Mouse (Mus musculus): ENCODE results near the gene Rnf19b. TPM values are rescaled to one million over a fixed set of nuclear protein-coding genes. Genes with fewer than 3 reads are reported as not detected.
A peak's percentile ranks its signal among the peaks of the same experiment; 100 is the strongest.

The Rnf19b gene
- total RNA-seq, 2 experiments from 2014 or later, result 41.1 to 45.6 TPM

GRCm38 (mm10) chr4:129117720-129118510, 59.8 kb downstream of the Rnf19b start:
- no peak for DNase-seq

DNA sequence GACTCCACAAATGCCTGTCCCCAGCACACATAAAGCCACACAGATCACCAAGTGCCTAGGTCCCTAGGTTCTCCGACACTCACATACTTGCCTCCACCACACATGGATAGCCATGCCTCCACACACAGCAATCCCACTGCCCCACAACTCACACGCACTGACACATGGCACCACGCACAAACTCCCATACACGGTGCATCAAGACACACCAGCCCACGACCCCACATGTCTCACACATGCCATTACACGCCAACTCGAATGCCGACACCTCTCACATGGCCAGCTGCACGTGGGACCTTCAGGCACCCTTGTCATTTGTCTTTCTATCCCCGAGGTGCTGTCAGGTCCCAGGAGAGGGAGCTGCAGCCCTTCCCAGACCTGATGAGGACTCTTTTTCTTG, 61.6 kb downstream of the Rnf19b start:
- DNase-seq, result no peak

- DNase-seq, result peak; percentile 84 to 88
These were observed 62.7 kb downstream of the Rnf19b start for GRCm38 (mm10) chr4:129120520-129121445.

DNA sequence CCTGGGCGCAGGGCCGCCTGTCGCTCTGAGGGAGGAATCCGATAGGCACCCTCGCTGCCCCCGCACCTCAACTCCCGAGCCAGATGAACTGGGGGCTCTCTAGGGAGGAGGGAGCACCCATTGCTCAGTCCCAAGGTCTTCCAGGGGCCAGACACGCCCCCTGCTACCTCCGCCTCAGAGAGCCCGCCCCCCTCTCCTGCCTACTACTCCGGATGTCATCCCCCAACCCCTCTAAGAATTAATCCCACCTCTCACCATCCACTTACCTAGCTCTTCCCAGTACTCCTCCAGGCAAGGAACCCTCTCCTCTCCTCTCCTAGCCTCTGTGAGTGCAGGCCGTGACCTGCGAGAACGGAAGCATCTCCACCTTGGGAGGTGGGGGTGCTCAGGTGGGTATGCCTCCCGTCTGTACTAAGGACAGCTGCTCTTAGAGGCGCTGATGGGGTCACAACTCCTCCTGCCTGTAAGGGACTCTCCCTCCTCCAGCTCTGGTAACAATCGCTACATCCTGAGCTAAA, 63.6 kb downstream of the Rnf19b start, which contains the start of gene Hpca:
Gene Hpca, minus strand, starts transcription at position 468 of the 518 bp plus-strand sequence.
- no peak for DNase-seq

DNA sequence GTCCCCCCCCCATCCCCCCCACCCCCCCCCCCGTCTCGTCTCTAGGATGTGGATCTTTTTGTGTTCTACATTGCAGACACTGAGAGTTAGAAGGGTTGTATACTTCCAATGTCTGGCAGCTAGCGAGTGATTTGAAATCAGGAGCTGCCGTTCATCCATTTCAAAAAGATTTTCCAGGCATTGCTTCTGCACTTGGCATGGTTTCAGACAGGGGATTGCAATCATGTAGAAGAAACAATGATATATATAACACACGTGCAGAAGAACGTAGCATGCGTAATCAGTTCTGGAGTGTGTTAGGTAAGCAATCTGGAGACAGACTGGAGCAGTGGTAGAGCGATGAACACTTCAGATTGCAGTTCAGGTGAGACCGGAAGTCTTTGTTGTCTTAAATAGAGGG, 64.0 kb downstream of the Rnf19b start:
- no peak for DNase-seq

- no peak for DNase-seq
These were observed 64.6 kb downstream of the Rnf19b start for GRCm38 (mm10) chr4:129122719-129123118.

- peak in 1 of 2 experiments; percentile 28 for DNase-seq
These were observed 66.6 kb downstream of the Rnf19b start for GRCm38 (mm10) chr4:129124652-129125146.

DNA sequence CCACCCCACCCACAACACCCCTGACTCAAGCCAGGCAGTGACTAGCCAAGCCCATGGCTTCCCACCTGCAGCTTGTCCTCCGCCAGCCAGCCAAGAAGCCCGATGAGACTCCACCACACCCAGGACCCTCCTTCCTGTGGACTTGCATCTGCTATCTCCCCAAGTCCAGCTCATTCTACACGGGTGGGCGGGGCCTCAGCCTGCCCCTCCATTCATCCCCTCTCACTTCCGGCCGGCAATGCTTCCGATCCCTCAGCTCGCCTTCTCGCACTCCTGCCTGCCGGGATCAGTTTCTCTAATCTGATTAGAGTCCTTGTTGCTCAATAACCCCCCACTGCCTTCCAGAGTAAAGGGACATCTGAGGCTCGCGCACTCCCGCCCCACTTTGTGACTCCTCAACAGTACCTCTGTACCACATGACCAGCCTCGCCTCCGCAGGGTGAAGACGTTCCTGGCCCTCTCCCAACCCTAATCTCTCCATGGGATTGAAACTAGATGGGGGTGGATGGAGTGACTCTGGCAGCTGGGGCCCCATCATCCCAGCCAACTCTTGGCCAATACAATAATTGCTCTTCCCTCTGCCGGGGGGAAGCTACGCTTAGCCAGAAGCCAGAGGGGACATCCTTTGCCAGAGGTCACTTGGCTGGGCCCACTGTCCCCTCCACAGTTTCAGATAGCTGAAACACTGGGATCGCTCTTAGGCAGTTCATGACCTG, 67.8 kb downstream of the Rnf19b start:
- peak in 1 of 2 experiments; percentile 46 for DNase-seq

DNA sequence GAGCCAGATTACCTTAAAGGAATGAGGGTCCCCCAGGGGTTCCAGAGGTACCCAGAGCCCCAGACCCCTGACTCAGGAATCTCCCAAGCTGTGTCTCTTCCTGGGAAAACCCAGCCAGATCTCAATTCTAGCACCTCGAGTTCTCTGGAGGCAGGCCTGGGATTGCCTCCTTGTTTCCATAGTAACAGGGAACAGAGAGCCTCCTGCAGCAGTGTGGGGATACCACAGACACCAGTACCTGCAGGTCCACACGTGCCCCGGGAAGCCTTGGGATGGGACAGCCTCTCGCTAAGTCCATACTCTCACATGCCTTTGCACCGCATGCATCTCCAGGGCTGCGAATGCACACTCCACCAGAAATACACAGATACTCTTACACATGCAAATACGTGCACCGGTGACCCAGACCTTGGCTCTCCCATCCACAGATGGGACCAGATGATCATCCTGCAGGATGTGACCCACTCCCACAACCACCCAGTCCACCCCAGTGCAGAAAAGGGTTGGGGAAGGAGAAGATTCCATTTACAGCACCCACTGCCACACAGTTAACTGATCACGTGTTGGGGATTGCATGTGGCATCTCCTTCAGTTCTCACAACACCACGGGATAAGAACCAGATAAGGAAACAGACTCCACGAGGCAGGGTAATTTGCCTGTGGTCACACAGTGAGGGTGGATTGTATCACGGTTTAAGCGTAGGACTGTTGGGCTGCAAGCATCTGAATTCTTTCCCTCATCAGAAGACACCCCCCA, 70.7 kb downstream of the Rnf19b start:
- no peak for DNase-seq

- DNase-seq, result no peak
These were observed 71.3 kb downstream of the Rnf19b start for GRCm38 (mm10) chr4:129129387-129129786.

DNA sequence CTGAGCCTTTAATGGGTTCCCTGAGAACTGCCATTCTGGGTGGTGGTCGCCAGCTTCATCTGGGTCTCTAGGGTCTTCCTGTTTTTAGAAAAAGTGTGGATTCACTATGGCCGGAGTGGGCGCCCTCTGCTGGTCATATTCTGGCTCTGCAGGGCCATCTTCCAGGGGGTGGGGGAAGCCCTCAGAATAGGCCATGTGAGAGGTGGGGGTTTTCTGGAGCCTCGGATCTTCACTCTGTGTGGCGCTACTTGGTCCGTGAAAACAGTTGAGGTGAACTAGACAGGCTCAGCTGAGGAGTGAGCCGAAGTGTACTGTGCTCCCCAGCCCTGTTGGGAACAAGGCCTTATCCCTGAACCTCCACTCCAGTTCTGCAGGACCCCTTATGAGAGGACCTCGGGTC, 72.1 kb downstream of the Rnf19b start:
- DNase-seq, result peak; percentile 40 to 63

DNA sequence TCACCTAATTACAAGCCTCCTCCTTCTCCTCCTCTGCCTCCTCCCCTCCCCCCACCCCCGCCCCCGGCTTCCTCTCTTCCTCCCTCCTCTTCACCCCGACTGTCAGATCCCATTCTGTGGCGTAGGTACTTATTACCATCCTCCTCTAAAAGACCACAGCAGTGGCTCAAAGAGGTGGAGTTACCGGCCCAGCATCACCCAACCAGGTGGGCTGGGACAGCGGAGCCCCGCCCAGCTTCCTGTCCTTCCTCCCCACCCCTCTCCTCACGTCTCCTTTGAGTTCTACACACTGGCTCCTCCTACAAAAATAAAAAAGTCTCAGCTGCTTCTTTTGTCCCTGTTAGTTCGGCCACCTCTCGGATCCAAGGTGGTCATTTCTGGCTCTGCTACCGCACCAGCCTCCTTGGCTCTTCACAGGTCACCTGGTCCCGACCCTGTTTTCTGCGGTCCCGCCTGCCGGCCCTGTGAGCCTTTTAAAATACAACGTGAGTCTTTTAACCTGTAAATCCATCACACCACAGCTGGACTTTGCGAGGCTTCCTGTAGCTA, 72.8 kb downstream of the Rnf19b start:
- no peak for DNase-seq

GRCm38 (mm10) chr4:129134799-129135585, 76.9 kb downstream of the Rnf19b start:
- DNase-seq, result peak; percentile 78 to 84

Other genes with a start within 250 kb of the Rnf19b start
- 10 to 100 TPM in 1 of 2 experiments, 1 to 10 TPM in 1; 8.1 to 12.0 TPM for gene Trim62, start 174.7 kb upstream of the Rnf19b start, total RNA-seq (2021)
- gene Azin2, start 95.8 kb upstream of the Rnf19b start, total RNA-seq (2021), result 10 to 100 TPM; 51.6 to 70.4 TPM
- gene Ak2, start 66.3 kb upstream of the Rnf19b start, total RNA-seq (2021), result 100 to 1,000 TPM; 131 to 134 TPM
- not detected for gene Tmem54, start 47.3 kb downstream of the Rnf19b start, total RNA-seq (2021)
- gene Hpca, start 63.8 kb downstream of the Rnf19b start, total RNA-seq (2021), result 1 to 10 TPM; 1.2 to 1.3 TPM
- 1 to 10 TPM; 2.2 to 7.2 TPM for gene Fndc5, start 78.7 kb downstream of the Rnf19b start, total RNA-seq (2021)
- gene S100pbp, start 131.5 kb downstream of the Rnf19b start, total RNA-seq (2021), result 10 to 100 TPM; 23.1 to 23.6 TPM
- 100 to 1,000 TPM in 1 of 2 experiments, 10 to 100 TPM in 1; 95.2 to 102 TPM for gene Yars, start 131.5 kb downstream of the Rnf19b start, total RNA-seq (2021)
- 10 to 100 TPM; 15.6 to 19.5 TPM for gene C77080, start 203.1 kb downstream of the Rnf19b start, total RNA-seq (2021)
- under 1 TPM; 0.56 to 0.86 TPM for gene Sync, start 229.3 kb downstream of the Rnf19b start, total RNA-seq (2021)